Mouse (Mus musculus) midbrain, embryonic 16.5 days (tissue): ENCODE results near the gene Slc26a5. TPM values are rescaled to one million over a fixed set of nuclear protein-coding genes. Genes with fewer than 3 reads are reported as not detected.

Source experiments
- ATAC-seq: fragments of 200-750 bp; cut with Nextera tagmentation; 2 replicates; pipeline ENCODE4 v1.8.0; 2017; ENCODE audit warnings: moderate TSS enrichment
- H3K27ac ChIP-seq: fragments of 300-500 bp; sonication (generic); 2 replicates; pipeline ENCODE4 v1.5.1; 2014; ENCODE audit warnings: mild to moderate bottlenecking, low read length, mixed read lengths
- H3K27me3 ChIP-seq: fragments of 300-500 bp; sonication (generic); 2 replicates; pipeline ENCODE4 v1.6.1; 2014; ENCODE audit warnings: low read depth, low read length, mixed read lengths; ENCODE audit not compliant: control insufficient read depth, insufficient read depth
- H3K36me3 ChIP-seq: fragments of 300-500 bp; sonication (generic); 2 replicates; pipeline ENCODE4 v1.6.1; 2014; ENCODE audit warnings: mild to moderate bottlenecking, low read length, moderate library complexity, mixed read lengths; ENCODE audit not compliant: control insufficient read depth, insufficient read depth
- H3K4me1 ChIP-seq: fragments of 300-500 bp; sonication (generic); 2 replicates; pipeline ENCODE4 v1.6.1; 2014; ENCODE audit warnings: mild to moderate bottlenecking, low read length, mixed read lengths; ENCODE audit not compliant: control insufficient read depth, insufficient read depth
- H3K4me2 ChIP-seq: fragments of 300-500 bp; sonication (generic); 2 replicates; pipeline ENCODE4 v1.6.1; 2014; ENCODE audit warnings: mild to moderate bottlenecking, low read length, mixed read lengths
- H3K4me3 ChIP-seq: fragments of 300-500 bp; sonication (generic); 2 replicates; pipeline ENCODE4 v1.5.1; 2014; ENCODE audit warnings: low read depth, mild to moderate bottlenecking, low read length, moderate library complexity, mixed read lengths
- H3K9ac ChIP-seq: fragments of 300-500 bp; sonication (generic); 2 replicates; pipeline ENCODE4 v1.6.1; 2014; ENCODE audit warnings: low read depth, low read length, mixed read lengths
- H3K9me3 ChIP-seq: fragments of 300-500 bp; sonication (generic); replicated peaks from 2 replicates; pipeline ENCODE4 v1.6.1; 2014; ENCODE audit warnings: mild to moderate bottlenecking, low read length, mixed read lengths; ENCODE audit not compliant: control insufficient read depth, poor library complexity, severe bottlenecking
- WGBS: fragments of 180-500 bp; shearing (Covaris S2); extraction: QIAGEN DNeasy Blood & Tissue Kit; methylation state at CpG from one replicate; pipeline ENCODE4 v1.1.7; 2014; 5-methylcytosine and 5-hydroxymethylcytosine counted together
- polyA plus RNA-seq: library from polyadenylated mRNA; unstranded; fragments of >200 nt; fragmentation: Nextera tagmentation; extraction: Ambion mirVana; gene quantifications from 2 replicates; pipeline ENCODE4 v1.2.1, GENCODE M21; 2015

The Slc26a5 gene
- polyA plus RNA-seq, result 0.34 and 0.42 TPM in 2 replicates

DNA sequence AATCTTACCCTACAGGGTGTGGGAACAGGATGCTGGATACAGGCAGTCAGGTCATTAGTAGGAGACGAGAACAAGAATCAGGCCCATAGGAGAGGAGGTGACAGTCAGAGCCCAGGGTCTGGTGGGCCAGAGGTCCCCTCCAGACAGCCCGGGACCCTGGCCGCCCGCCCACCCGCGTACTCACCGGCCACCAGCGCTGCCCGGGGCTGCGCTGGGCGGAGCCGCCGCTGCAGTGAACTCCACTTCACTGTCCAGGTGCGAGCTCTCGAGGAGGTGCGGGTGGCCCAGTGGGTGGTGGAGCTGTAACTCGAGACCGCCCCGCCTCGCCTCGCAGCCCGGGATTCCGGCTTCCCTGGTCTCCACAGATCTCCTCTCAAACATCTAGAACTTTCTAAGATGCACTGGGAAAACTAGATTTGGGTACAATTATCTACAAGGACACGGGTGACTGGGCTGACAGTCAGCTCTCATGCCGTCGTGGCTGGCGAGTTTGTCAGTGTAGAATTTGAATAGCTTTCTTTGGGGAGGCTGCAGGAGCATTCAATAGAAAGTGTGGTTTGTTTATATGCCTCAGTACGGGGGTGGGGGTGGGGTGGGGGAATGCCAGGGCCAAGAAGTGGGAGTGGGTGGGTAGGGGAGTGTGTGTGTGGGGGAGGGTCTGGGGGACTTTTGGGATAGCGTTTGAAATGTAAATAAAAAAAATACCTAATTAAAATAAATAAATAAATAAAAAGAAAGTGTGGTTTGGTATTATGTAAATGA, at the start of gene Slc26a5:
TSS of gene Slc26a5 (minus strand) at position 259 of the 762 bp plus-strand sequence.
- peak within 1 kb of the TSS; percentile 42 for H3K4me3 ChIP-seq
- peak within 1 kb of the TSS; percentile 71 for H3K4me2 ChIP-seq
- ATAC-seq, result peak; percentile 65; the same call in 1 of the 2 replicates
- H3K4me1 ChIP-seq, result peaks cover 6% of the 10 kb centered on the region; the same call in 1 of the 2 replicates
- no peaks in the 10 kb centered on the region for H3K27me3 ChIP-seq
- peak within 1 kb of the TSS; percentile 50; the same call in 1 of the 2 replicates for H3K27ac ChIP-seq
- 2% methylated on average over 29 of the region's 29 CpGs for WGBS
- peak within 1 kb of the TSS; percentile 54 for H3K9ac ChIP-seq
- no peaks in the 10 kb centered on the region for H3K36me3 ChIP-seq
- no peaks in the 10 kb centered on the region for H3K9me3 ChIP-seq

DNA sequence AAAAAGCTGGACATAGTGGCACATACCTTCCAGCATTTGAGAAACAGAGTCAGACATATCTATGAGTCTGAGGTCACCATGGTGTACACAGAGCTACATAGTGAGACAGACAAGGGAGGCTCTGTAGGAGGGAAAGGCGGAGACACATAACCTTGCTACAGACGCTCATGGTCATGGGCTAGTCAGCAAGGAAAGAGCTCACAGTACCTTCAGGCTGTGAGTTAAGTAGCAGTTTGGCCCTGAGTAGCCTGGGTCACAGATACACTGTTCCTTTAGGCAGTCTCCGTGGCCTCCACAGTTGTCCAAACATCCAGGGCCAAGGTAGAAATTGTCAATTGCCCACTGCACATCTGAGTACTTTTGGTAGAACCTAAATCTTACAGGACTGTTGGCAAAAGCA, 49.4 kb upstream of the Slc26a5 start:
- Histone ChIP-seq H3K36me3 (no peaks in the 10 kb centered on the region), H3K27ac (no peak overlapping the region), H3K9ac (no peak overlapping the region), H3K27me3 (no peaks in the 10 kb centered on the region), H3K4me1 (no peaks in the 10 kb centered on the region), H3K4me3 (no peak overlapping the region), H3K9me3 (0 out of 2 replicates have a peak, but pooled peaks cover 2% of the 10 kb centered on the region), H3K4me2 (no peak overlapping the region)
- WGBS, result 87% methylated on average over 3 of the region's 3 CpGs
- ATAC-seq, result no peak

DNA sequence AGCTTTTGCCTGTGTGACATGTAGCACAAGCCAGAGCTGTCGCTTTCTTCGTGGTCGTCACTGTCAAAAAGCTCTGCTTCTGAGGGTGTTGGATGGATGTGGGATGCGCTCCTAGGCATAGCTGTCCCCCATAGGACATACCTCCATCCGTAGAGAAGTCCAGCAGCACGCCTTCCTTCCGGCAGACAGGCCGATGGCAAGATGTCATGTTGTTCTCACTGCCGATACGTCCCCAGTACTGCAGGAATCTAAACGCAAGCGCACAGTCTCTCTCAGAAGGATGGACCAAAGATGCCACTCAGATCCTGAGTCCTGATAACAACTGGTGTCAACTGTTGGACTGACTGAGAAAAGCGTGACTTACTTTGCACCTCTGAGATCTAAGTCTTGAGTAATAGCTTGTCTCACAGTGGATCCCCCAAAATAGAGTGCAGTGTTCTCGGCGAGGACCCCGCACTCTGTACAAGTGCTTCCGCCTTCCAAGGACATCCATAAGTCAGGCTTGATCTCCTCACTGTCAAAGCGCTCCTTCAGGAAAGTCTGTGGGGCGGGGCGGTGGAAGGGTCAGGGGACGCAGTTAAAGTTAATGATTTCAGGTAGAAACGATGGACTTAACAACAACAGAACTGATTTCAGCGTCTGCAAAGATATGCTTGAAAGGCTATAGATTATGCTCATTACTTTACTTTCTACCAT, 47.6 kb upstream of the Slc26a5 start:
- H3K4me3 ChIP-seq, result no peak overlapping the region
- H3K36me3 ChIP-seq, result no peaks in the 10 kb centered on the region
- no peak overlapping the region for H3K4me2 ChIP-seq
- no peaks in the 10 kb centered on the region for H3K27me3 ChIP-seq
- WGBS, result 88% methylated on average over 23 of the region's 23 CpGs
- H3K27ac ChIP-seq, result no peak overlapping the region
- H3K4me1 ChIP-seq, result no peaks in the 10 kb centered on the region
- H3K9ac ChIP-seq, result no peak overlapping the region
- H3K9me3 ChIP-seq, result 0 out of 2 replicates have a peak, but pooled peaks cover 2% of the 10 kb centered on the region
- ATAC-seq, result no peak

DNA sequence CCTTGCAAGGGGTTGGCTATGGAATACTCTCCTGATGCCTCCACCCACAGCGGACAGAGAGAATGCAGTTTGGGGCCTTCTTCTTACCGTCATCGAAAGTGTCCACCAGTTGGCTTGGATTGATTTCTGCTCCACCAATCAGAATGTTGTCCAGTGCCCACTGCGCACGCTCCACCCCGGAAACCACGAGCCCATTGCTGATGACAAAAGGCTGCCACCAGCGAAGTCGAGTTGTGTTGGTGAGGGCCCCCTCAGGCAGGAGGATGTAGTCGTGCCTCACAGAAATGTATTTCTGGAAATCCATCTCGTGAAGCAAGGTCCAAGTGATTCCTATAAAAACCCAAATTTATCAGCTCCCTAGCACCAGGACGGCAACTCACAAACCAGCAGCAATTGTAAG, 45.3 kb upstream of the Slc26a5 start:
- Histone ChIP-seq H3K4me3 (no peak overlapping the region), H3K27me3 (no peaks in the 10 kb centered on the region), H3K36me3 (no peaks in the 10 kb centered on the region), H3K27ac (no peak overlapping the region), H3K4me2 (no peak overlapping the region), H3K9ac (no peak overlapping the region), H3K4me1 (no peaks in the 10 kb centered on the region), H3K9me3 (no peaks in the 10 kb centered on the region)
- WGBS, result 94% methylated on average over 12 of the region's 12 CpGs
- ATAC-seq, result no peak

DNA sequence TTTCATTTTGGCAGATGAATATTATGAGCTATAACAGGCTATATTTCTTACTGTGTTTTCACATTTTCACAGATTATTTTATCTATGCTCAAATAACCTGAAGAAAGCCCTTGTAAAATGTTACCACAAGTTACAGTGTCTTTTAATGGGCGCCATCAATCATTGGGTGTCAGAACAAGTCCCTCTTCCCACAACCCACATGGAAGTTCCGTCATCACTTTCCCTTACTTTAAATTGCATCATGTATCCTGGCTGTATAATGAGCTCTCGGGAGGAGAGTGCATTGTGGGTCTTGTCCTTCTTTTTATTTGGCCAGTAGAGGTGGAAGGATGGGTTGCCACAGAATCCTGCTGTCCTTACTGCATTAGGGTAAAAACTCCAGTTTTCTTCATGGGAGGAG, 44.3 kb upstream of the Slc26a5 start:
- Histone ChIP-seq H3K4me1 (no peaks in the 10 kb centered on the region), H3K27ac (no peak overlapping the region), H3K36me3 (no peaks in the 10 kb centered on the region), H3K4me2 (no peak overlapping the region), H3K9ac (no peak overlapping the region), H3K9me3 (no peaks in the 10 kb centered on the region), H3K4me3 (no peak overlapping the region), H3K27me3 (no peaks in the 10 kb centered on the region)
- 95% methylated on average over 3 of the region's 3 CpGs for WGBS
- no peak for ATAC-seq

DNA sequence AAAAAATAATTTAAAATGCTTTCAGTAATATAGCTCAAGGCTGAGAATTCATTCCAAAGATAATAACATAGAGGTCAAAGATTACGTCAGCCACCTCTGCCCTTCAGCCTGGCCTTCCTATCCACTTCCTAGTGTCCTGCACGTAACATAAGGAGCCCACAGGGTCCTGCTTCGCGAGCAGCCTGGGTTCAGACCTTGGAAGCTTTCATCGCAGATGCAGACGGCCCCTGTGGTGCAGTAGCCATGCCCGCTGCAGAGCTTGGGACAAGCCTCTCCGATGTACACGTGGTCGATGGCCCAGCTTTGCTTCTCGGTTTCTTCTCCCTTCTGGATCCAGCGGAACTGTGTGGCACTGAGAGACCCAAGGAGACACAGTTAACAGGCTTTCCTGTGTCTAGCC, 36.0 kb upstream of the Slc26a5 start:
- H3K27ac ChIP-seq, result no peak overlapping the region
- no peaks in the 10 kb centered on the region for H3K27me3 ChIP-seq
- ATAC-seq, result no peak
- no peak overlapping the region for H3K9ac ChIP-seq
- H3K4me1 ChIP-seq, result no peaks in the 10 kb centered on the region
- 0 out of 2 replicates have a peak, but pooled peaks cover 2% of the 10 kb centered on the region for H3K36me3 ChIP-seq
- no peak overlapping the region for H3K4me3 ChIP-seq
- WGBS, result 71% methylated on average over 12 of the region's 12 CpGs
- no peaks in the 10 kb centered on the region for H3K9me3 ChIP-seq
- H3K4me2 ChIP-seq, result no peak overlapping the region

DNA sequence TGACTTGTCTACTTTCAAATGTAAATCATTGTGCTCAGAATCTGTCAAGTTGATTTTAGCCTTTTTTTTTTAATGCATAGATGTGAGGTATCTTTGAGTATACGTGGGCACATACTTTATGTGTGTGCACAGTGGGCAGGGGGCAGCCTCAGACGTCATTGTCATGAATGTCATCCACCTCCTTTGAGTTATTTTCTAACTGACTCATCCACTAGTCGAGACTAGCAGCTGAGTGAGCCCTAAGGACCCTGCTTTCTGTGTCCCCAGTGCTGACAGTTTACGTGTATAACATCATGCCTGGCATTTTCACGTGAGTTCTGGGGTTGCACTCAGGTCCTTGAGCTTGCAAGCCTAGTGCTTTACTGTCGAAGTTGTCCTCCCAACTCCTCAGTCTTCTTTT, 35.5 kb upstream of the Slc26a5 start:
- WGBS, result 79% methylated on average over 6 of the region's 6 CpGs
- H3K4me1 ChIP-seq, result no peaks in the 10 kb centered on the region
- no peak overlapping the region for H3K4me2 ChIP-seq
- 0 out of 2 replicates have a peak, but pooled peaks cover 2% of the 10 kb centered on the region for H3K36me3 ChIP-seq
- ATAC-seq, result no peak
- H3K9me3 ChIP-seq, result no peaks in the 10 kb centered on the region
- no peak overlapping the region for H3K4me3 ChIP-seq
- no peaks in the 10 kb centered on the region for H3K27me3 ChIP-seq
- H3K9ac ChIP-seq, result no peak overlapping the region
- no peak overlapping the region for H3K27ac ChIP-seq

DNA sequence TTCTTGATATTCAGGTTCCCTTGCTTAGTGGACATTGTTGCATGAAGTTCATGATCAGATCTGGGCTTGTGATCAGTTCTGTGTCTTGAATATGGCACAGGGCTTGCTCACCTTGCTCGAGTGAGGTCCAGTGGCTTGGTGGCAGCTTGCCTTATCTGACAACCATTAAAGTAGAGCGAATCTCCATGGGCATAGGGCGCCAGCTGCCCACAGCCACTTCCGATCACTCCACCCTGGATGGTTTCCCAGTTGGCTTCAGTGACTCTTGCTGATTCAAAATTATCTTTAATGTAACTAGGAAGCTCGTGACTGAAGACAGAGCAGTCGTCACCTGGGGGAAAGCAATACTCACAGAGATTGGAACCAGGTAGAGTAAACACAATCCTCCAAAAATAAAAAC, 33.5 kb upstream of the Slc26a5 start:
- H3K4me1 ChIP-seq, result no peaks in the 10 kb centered on the region
- H3K36me3 ChIP-seq, result 0 out of 2 replicates have a peak, but pooled peaks cover 2% of the 10 kb centered on the region
- H3K9ac ChIP-seq, result no peak overlapping the region
- no peak overlapping the region for H3K4me2 ChIP-seq
- H3K9me3 ChIP-seq, result no peaks in the 10 kb centered on the region
- ATAC-seq, result no peak
- no peaks in the 10 kb centered on the region for H3K27me3 ChIP-seq
- WGBS, result 85% methylated on average over 6 of the region's 6 CpGs
- H3K4me3 ChIP-seq, result no peak overlapping the region
- no peak overlapping the region for H3K27ac ChIP-seq

DNA sequence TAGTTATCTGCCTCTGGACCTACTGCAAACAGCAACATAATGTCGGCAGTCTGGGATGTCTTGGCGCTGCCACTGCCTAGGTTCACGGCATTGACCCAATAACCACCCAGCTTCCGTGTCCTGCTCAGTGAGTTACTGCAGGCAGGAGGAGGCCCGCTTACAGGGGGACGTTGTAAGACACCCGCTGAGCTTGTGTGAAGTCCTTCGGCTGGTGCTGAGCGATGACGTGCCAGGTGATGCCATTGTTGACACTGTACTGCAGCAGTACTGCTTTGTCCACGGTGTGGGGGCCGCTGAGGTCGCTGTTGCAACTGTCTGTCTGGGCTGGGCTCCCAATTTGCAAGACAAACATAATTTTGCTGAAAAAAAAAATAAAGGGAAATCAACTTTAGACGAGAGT, 31.2 kb upstream of the Slc26a5 start:
- H3K4me3 ChIP-seq, result no peak overlapping the region
- no peak for ATAC-seq
- no peaks in the 10 kb centered on the region for H3K27me3 ChIP-seq
- H3K4me1 ChIP-seq, result no peaks in the 10 kb centered on the region
- H3K27ac ChIP-seq, result no peak overlapping the region
- WGBS, result 74% methylated on average over 14 of the region's 14 CpGs
- no peak overlapping the region for H3K9ac ChIP-seq
- no peaks in the 10 kb centered on the region for H3K9me3 ChIP-seq
- H3K36me3 ChIP-seq, result 0 out of 2 replicates have a peak, but pooled peaks cover 2% of the 10 kb centered on the region
- no peak overlapping the region for H3K4me2 ChIP-seq
